Mouse (Mus musculus) embryonic stem cell, embryonic (primary cell): ENCODE results near the gene Notch4.

Experiments used
- CTCF ChIA-PET, 4 experiments: fragments of 300-600 bp in 2 of 4; fragments of 350-600 bp in 2 of 4; sonication (Branson Sonifier 250); formaldehyde crosslinking; loops; one replicate each; lab custom pipeline; 2022; ENCODE audit warnings: inconsistent platforms in 2 of 4; lab: Charles Lee
- POLR2A ChIA-PET, 4 experiments: fragments of 300-600 bp in 2 of 4; fragments of 350-600 bp in 2 of 4; sonication (Branson Sonifier 250); formaldehyde crosslinking; loops; one replicate each; lab custom pipeline; 2022; ENCODE audit warnings: antibody characterized with exemption in 4 of 4, inconsistent platforms in 1 of 4; lab: Charles Lee

Notch4 gene

GRCm38 (mm10) chr17:34586796-34587422, 22.8 kb downstream of the Notch4 start:
- ChIA-PET POLR2A (interaction anchor here (0.7 to 7.2 kb wide), 16 partner anchors 8 to 647 kb away, joined by 3 to 102 read pairs (median 4); partner anchors contain the start of genes Agpat1 (in 2 of the 4), Fkbpl (in 2 of the 4), Rnf5 (in 2 of the 4) and Ager (in 1 of the 4)), CTCF (interaction anchor here in 2 of 4 experiments (0.7 to 1.7 kb wide), 4 partner anchors 15 to 37 kb away, joined by 3 to 6 read pairs (median 4); no protein-coding TSS in a partner anchor)

GRCm38 (mm10) chr17:34587423-34587811, 23.3 kb downstream of the Notch4 start:
- ChIA-PET POLR2A (interaction anchor here in 3 of 4 experiments (0.5 to 7.2 kb wide), 18 partner anchors 8 to 468 kb away, joined by 3 to 102 read pairs (median 4); partner anchors contain the start of genes Ager (in 2 of the 3), Agpat1 (in 2 of the 3), Rnf5 (in 2 of the 3) and Fkbpl (in 1 of the 3)), CTCF (interaction anchor here in 1 of 4 experiments (1.0 to 1.7 kb wide), 2 partner anchors 15 to 32 kb away, joined by 4 to 5 read pairs; no protein-coding TSS in a partner anchor)

- ChIA-PET POLR2A (interaction anchor here in 2 of 4 experiments (0.5 to 7.2 kb wide), 17 partner anchors 8 to 469 kb away, joined by 3 to 102 read pairs (median 3); partner anchors contain the start of genes Ager (in 2 of the 2), Agpat1 (in 2 of the 2), H2-DMa (in 2 of the 2) and Rnf5 (in 2 of the 2)), CTCF (interaction anchor here in 1 of 4 experiments (1.0 to 1.7 kb wide), 2 partner anchors 16 to 31 kb away, joined by 4 to 5 read pairs; no protein-coding TSS in a partner anchor)
Observed at GRCm38 (mm10) chr17:34587814-34588213, 23.7 kb downstream of the Notch4 start.

- ChIA-PET POLR2A (interaction anchor here in 3 of 4 experiments (0.7 to 7.2 kb wide), 14 partner anchors 10 to 633 kb away, joined by 3 to 102 read pairs (median 4); partner anchors contain the start of genes Ager (in 2 of the 3), Agpat1 (in 2 of the 3), Rnf5 (in 2 of the 3) and Atf6b (in 1 of the 3)), CTCF (interaction anchor here in 1 of 4 experiments (1.3 kb wide), 1 partner anchor 31 kb away, joined by 5 read pairs; no protein-coding TSS in a partner anchor)
Observed at GRCm38 (mm10) chr17:34588767-34589166, 24.7 kb downstream of the Notch4 start.

GRCm38 (mm10) chr17:34589206-34589605, 25.1 kb downstream of the Notch4 start:
- CTCF ChIA-PET = interaction anchor here in 3 of 4 experiments (0.6 to 2.2 kb wide), 6 partner anchors 15 to 110 kb away, joined by 3 to 12 read pairs (median 4); partner anchors contain the start of gene Agpat1 (in 1 of the 3)
- POLR2A ChIA-PET = interaction anchor here (0.7 to 7.2 kb wide), 18 partner anchors 10 to 633 kb away, joined by 3 to 102 read pairs (median 6); partner anchors contain the start of genes Agpat1 (in 3 of the 4), Rnf5 (in 3 of the 4), Ager (in 2 of the 4) and H2-DMa (in 2 of the 4)

- ChIA-PET POLR2A (interaction anchor here (0.6 to 7.2 kb wide), 22 partner anchors 9 to 829 kb away, joined by 3 to 102 read pairs (median 4); partner anchors contain the start of genes Agpat1 (in 4 of the 4), Rnf5 (in 3 of the 4), Ager (in 2 of the 4) and Notch4 (in 2 of the 4)), CTCF (interaction anchor here in 3 of 4 experiments (0.5 to 2.2 kb wide), 12 partner anchors 13 to 109 kb away, joined by 3 to 12 read pairs (median 5); partner anchors contain the start of genes Agpat1 (in 2 of the 3) and Atf6b (in 1 of the 3))
Observed at GRCm38 (mm10) chr17:34589681-34590101, 25.6 kb downstream of the Notch4 start, which contains the start of gene Gpsm3. Gpsm3 (plus strand) TSS chr17:34589806.

GRCm38 (mm10) chr17:34590154-34590987, 26.3 kb downstream of the Notch4 start:
- POLR2A ChIA-PET = interaction anchor here (0.6 to 7.2 kb wide), 34 partner anchors 9 to 830 kb away, joined by 3 to 102 read pairs (median 4); partner anchors contain the start of genes Agpat1 (in 4 of the 4), Rnf5 (in 4 of the 4), Ager (in 2 of the 4) and Atf6b (in 2 of the 4)
- CTCF ChIA-PET = interaction anchor here (0.5 to 2.2 kb wide), 20 partner anchors 12 to 362 kb away, joined by 3 to 12 read pairs (median 4); partner anchors contain the start of genes Agpat1 (in 2 of the 4) and Atf6b (in 1 of the 4)

GRCm38 (mm10) chr17:34591029-34591993, 27.2 kb downstream of the Notch4 start, which contains the start of gene Pbx2:
Pbx2 (plus strand) TSS chr17:34591266.
- ChIA-PET CTCF (interaction anchor here in 2 of 4 experiments (0.6 to 2.2 kb wide), 12 partner anchors 11 to 361 kb away, joined by 3 to 12 read pairs (median 4); partner anchors contain the start of gene Agpat1 (in 1 of the 2)), POLR2A (interaction anchor here (0.6 to 7.2 kb wide), 24 partner anchors 8 to 1041 kb away, joined by 3 to 102 read pairs (median 4); partner anchors contain the start of genes Agpat1 (in 4 of the 4), Rnf5 (in 4 of the 4), Ager (in 2 of the 4) and Atf6b (in 2 of the 4))

- ChIA-PET CTCF (interaction anchor here in 1 of 4 experiments (1.6 kb wide), 1 partner anchor 40 kb away, joined by 5 read pairs; no protein-coding TSS in a partner anchor), POLR2A (interaction anchor here (0.6 to 7.2 kb wide), 11 partner anchors 8 to 358 kb away, joined by 3 to 102 read pairs (median 6); partner anchors contain the start of genes Agpat1 (in 4 of the 4), Rnf5 (in 4 of the 4), Ager (in 1 of the 4) and Atf6b (in 1 of the 4))
Observed at GRCm38 (mm10) chr17:34591994-34592375, 27.9 kb downstream of the Notch4 start.

GRCm38 (mm10) chr17:34592581-34593549, 28.8 kb downstream of the Notch4 start:
- POLR2A ChIA-PET = interaction anchor here in 3 of 4 experiments (0.5 to 7.2 kb wide), 13 partner anchors 8 to 567 kb away, joined by 3 to 102 read pairs (median 3); partner anchors contain the start of genes Agpat1 (in 3 of the 3), Rnf5 (in 3 of the 3), Ager (in 1 of the 3) and Atf6b (in 1 of the 3)
- CTCF ChIA-PET = interaction anchor here in 3 of 4 experiments (0.6 to 1.8 kb wide), 5 partner anchors 10 to 64 kb away, joined by 3 to 11 read pairs (median 6); partner anchors contain the start of gene Notch4 (in 1 of the 3)

- POLR2A ChIA-PET = interaction anchor here in 3 of 4 experiments (0.5 to 5.3 kb wide), 11 partner anchors 8 to 718 kb away, joined by 3 to 100 read pairs (median 4); partner anchors contain the start of genes Agpat1 (in 2 of the 3), Rnf5 (in 2 of the 3) and B3galt4 (in 1 of the 3)
- CTCF ChIA-PET = interaction anchor here in 2 of 4 experiments (0.6 to 1.8 kb wide), 4 partner anchors 9 to 65 kb away, joined by 3 to 6 read pairs (median 4); partner anchors contain the start of genes Agpat1 (in 1 of the 2), Notch4 (in 1 of the 2) and Rnf5 (in 1 of the 2)
Observed at GRCm38 (mm10) chr17:34593752-34594525, 29.9 kb downstream of the Notch4 start.

- ChIA-PET CTCF (interaction anchor here in 1 of 4 experiments (1.7 kb wide), 1 partner anchor 23 kb away, joined by 5 read pairs; no protein-coding TSS in a partner anchor), POLR2A (interaction anchor here in 2 of 4 experiments (0.8 to 2.0 kb wide), 3 partner anchors 8 to 23 kb away, joined by 3 to 6 read pairs (median 5); partner anchors contain the start of genes Agpat1 (in 1 of the 2) and Rnf5 (in 1 of the 2))
Observed at GRCm38 (mm10) chr17:34596098-34596497, 32.0 kb downstream of the Notch4 start.
